Mouse (Mus musculus): ENCODE measurements around the gene Gm5127.

Gene Gm5127

GRCm38 (mm10) chrX:106582886-106583285 lies at the start of gene Gm5127:
TSS of gene Gm5127 (plus strand) at chrX:106583186.
- no peak for DNase-seq (ENCODE audit: low spot score)

- DNase-seq (ENCODE audit: low spot score): no peak
These were observed 46.6 kb upstream of the Gm5127 start for GRCm38 (mm10) chrX:106536359-106536758.

- DNase-seq (ENCODE audit: low spot score): no peak
These were observed 27.5 kb upstream of the Gm5127 start for GRCm38 (mm10) chrX:106555457-106555856.

GRCm38 (mm10) chrX:106578966-106579365 lies 4.0 kb upstream of the Gm5127 start:
- no peak for DNase-seq (ENCODE audit: low spot score)

- no peak for DNase-seq (ENCODE audit: low spot score)
These were observed 2.6 kb upstream of the Gm5127 start for GRCm38 (mm10) chrX:106580410-106580809.

GRCm38 (mm10) chrX:106582197-106582596 lies 789 bp upstream of the Gm5127 start:
- DNase-seq (ENCODE audit: low spot score): no peak

- DNase-seq (ENCODE audit: low spot score): no peak
These were observed 10.9 kb downstream of the Gm5127 start for GRCm38 (mm10) chrX:106593914-106594313.

GRCm38 (mm10) chrX:106595904-106596303 lies 12.9 kb downstream of the Gm5127 start:
- DNase-seq (ENCODE audit: low spot score): no peak

GRCm38 (mm10) chrX:106602574-106603258 lies 19.7 kb downstream of the Gm5127 start:
- DNase-seq (ENCODE audit: low spot score): no peak

- DNase-seq (ENCODE audit: low spot score): no peak
These were observed 20.4 kb downstream of the Gm5127 start, which contains the start of gene Cysltr1 for GRCm38 (mm10) chrX:106603386-106603785. TSS of gene Cysltr1 (minus strand) at chrX:106603679.

GRCm38 (mm10) chrX:106622512-106622911 lies 39.5 kb downstream of the Gm5127 start:
- no peak for DNase-seq (ENCODE audit: low spot score)

GRCm38 (mm10) chrX:106623667-106624066 lies 40.7 kb downstream of the Gm5127 start:
- no peak for DNase-seq (ENCODE audit: low spot score)

- no peak for DNase-seq (ENCODE audit: low spot score)
These were observed 45.5 kb downstream of the Gm5127 start for GRCm38 (mm10) chrX:106628514-106628913.

- no peak for DNase-seq (ENCODE audit: low spot score)
These were observed 50.6 kb downstream of the Gm5127 start for GRCm38 (mm10) chrX:106633543-106633942.

GRCm38 (mm10) chrX:106634799-106635541 lies 52.0 kb downstream of the Gm5127 start:
- DNase-seq (ENCODE audit: low spot score): no peak

GRCm38 (mm10) chrX:106662101-106662500 lies 79.1 kb downstream of the Gm5127 start:
- no peak for DNase-seq (ENCODE audit: low spot score)

GRCm38 (mm10) chrX:106704590-106704989 lies 121.6 kb downstream of the Gm5127 start:
- no peak for DNase-seq (ENCODE audit: low spot score)

GRCm38 (mm10) chrX:106717160-106717559 lies 134.2 kb downstream of the Gm5127 start:
- no peak for DNase-seq (ENCODE audit: low spot score)

GRCm38 (mm10) chrX:106742241-106742640 lies 159.3 kb downstream of the Gm5127 start:
- DNase-seq (ENCODE audit: low spot score): no peak

- DNase-seq (ENCODE audit: low spot score): no peak
These were observed 172.3 kb downstream of the Gm5127 start for GRCm38 (mm10) chrX:106755272-106755671.
